Mouse (Mus musculus): ENCODE measurements around the gene Scn8a. TPM values are rescaled to one million over a fixed set of nuclear protein-coding genes. Genes with fewer than 3 reads are reported as not detected.

The Scn8a gene
- polyA plus RNA-seq, 2 experiments, result 4.7 to 8.4 TPM

- Histone ChIP-seq H3K9ac (ENCODE audit: low read depth, low read length, severe bottlenecking) (no peak overlapping the region), H3K9me3 (ENCODE audit: control insufficient read depth, low read length) (no peaks in the 10 kb centered on the region), H3K36me3 (ENCODE audit: control insufficient read depth, insufficient read depth, low read length) (no peaks in the 10 kb centered on the region), H3K27ac (replicated peaks; ENCODE audit: low read depth, low read length) (no peak overlapping the region), H3K4me2 (replicated peaks; ENCODE audit: low read depth, low read length, severe bottlenecking) (no peak overlapping the region), H3K27me3 (ENCODE audit: control insufficient read depth, insufficient read depth, low read length) (no peaks in the 10 kb centered on the region), H3K4me3 (replicated peaks; ENCODE audit: low read length) (no peak overlapping the region), H3K4me1 (ENCODE audit: control insufficient read depth, insufficient read depth, low read length) (no peaks in the 10 kb centered on the region)
- no peak for TF ChIP-seq POLR2A (IDR thresholded peaks at IDR 0.05; ENCODE audit: borderline replicate concordance, extremely low read depth, insufficient read depth, insufficient read length)
- no peak for ATAC-seq (ENCODE audit: low FRiP score, low read depth)
- no peak for DNase-seq (ENCODE audit: low spot score)
- 82% methylated on average over 2 of the region's 2 CpGs for WGBS
Observed at GRCm38 (mm10) chr15:100952292-100952691, 82.6 kb downstream of the Scn8a start.

- no peak overlapping the region for H3K27ac ChIP-seq (replicated peaks; ENCODE audit: low read depth, low read length)
- no peak overlapping the region for H3K9ac ChIP-seq (ENCODE audit: low read depth, low read length, severe bottlenecking)
- no peaks in the 10 kb centered on the region for H3K27me3 ChIP-seq (ENCODE audit: control insufficient read depth, insufficient read depth, low read length)
- H3K9me3 ChIP-seq (ENCODE audit: control insufficient read depth, low read length), result no peaks in the 10 kb centered on the region
- ATAC-seq (ENCODE audit: low FRiP score, low read depth) (no peak), DNase-seq (ENCODE audit: low spot score) (no peak)
- H3K4me3 ChIP-seq (replicated peaks; ENCODE audit: low read length), result no peak overlapping the region
- H3K36me3 ChIP-seq (ENCODE audit: control insufficient read depth, insufficient read depth, low read length), result no peaks in the 10 kb centered on the region
- no peaks in the 10 kb centered on the region for H3K4me1 ChIP-seq (ENCODE audit: control insufficient read depth, insufficient read depth, low read length)
- no peak for TF ChIP-seq POLR2A (IDR thresholded peaks at IDR 0.05; ENCODE audit: borderline replicate concordance, extremely low read depth, insufficient read depth, insufficient read length)
- 47% methylated on average over 8 of the region's 8 CpGs for WGBS
- no peak overlapping the region for H3K4me2 ChIP-seq (replicated peaks; ENCODE audit: low read depth, low read length, severe bottlenecking)
Observed at GRCm38 (mm10) chr15:100952854-100953253, 83.2 kb downstream of the Scn8a start.

- Histone ChIP-seq H3K9ac (ENCODE audit: low read depth, low read length, severe bottlenecking) (no peak overlapping the region), H3K4me2 (replicated peaks; ENCODE audit: low read depth, low read length, severe bottlenecking) (no peak overlapping the region), H3K4me1 (ENCODE audit: control insufficient read depth, insufficient read depth, low read length) (no peaks in the 10 kb centered on the region), H3K36me3 (ENCODE audit: control insufficient read depth, insufficient read depth, low read length) (no peaks in the 10 kb centered on the region), H3K4me3 (replicated peaks; ENCODE audit: low read length) (no peak overlapping the region), H3K9me3 (ENCODE audit: control insufficient read depth, low read length) (no peaks in the 10 kb centered on the region), H3K27me3 (ENCODE audit: control insufficient read depth, insufficient read depth, low read length) (no peaks in the 10 kb centered on the region), H3K27ac (replicated peaks; ENCODE audit: low read depth, low read length) (no peak overlapping the region)
- no peak for ATAC-seq (ENCODE audit: low FRiP score, low read depth)
- no peak for TF ChIP-seq POLR2A (IDR thresholded peaks at IDR 0.05; ENCODE audit: borderline replicate concordance, extremely low read depth, insufficient read depth, insufficient read length)
- DNase-seq (ENCODE audit: low spot score), result no peak
- WGBS, result 60% methylated on average over 7 of the region's 7 CpGs
Observed at GRCm38 (mm10) chr15:100953955-100954354, 84.3 kb downstream of the Scn8a start.

GRCm38 (mm10) chr15:100954751-100955150 is 85.1 kb downstream of the Scn8a start:
- ATAC-seq (ENCODE audit: low FRiP score, low read depth), result no peak
- no peaks in the 10 kb centered on the region for H3K4me1 ChIP-seq (ENCODE audit: control insufficient read depth, insufficient read depth, low read length)
- no peaks in the 10 kb centered on the region for H3K9me3 ChIP-seq (ENCODE audit: control insufficient read depth, low read length)
- no peak for DNase-seq (ENCODE audit: low spot score)
- H3K4me3 ChIP-seq (replicated peaks; ENCODE audit: low read length), result no peak overlapping the region
- no peak for TF ChIP-seq POLR2A (IDR thresholded peaks at IDR 0.05; ENCODE audit: borderline replicate concordance, extremely low read depth, insufficient read depth, insufficient read length)
- no peaks in the 10 kb centered on the region for H3K36me3 ChIP-seq (ENCODE audit: control insufficient read depth, insufficient read depth, low read length)
- no peaks in the 10 kb centered on the region for H3K27me3 ChIP-seq (ENCODE audit: control insufficient read depth, insufficient read depth, low read length)
- WGBS, result 79% methylated on average over 16 of the region's 16 CpGs
- H3K9ac ChIP-seq (ENCODE audit: low read depth, low read length, severe bottlenecking), result no peak overlapping the region
- no peak overlapping the region for H3K27ac ChIP-seq (replicated peaks; ENCODE audit: low read depth, low read length)
- no peak overlapping the region for H3K4me2 ChIP-seq (replicated peaks; ENCODE audit: low read depth, low read length, severe bottlenecking)

- DNase-seq (ENCODE audit: low spot score) (no peak), ATAC-seq (ENCODE audit: low FRiP score, low read depth) (no peak)
- Histone ChIP-seq H3K9me3 (ENCODE audit: control insufficient read depth, low read length) (no peaks in the 10 kb centered on the region), H3K4me3 (replicated peaks; ENCODE audit: low read length) (no peak overlapping the region), H3K27ac (replicated peaks; ENCODE audit: low read depth, low read length) (no peak overlapping the region), H3K4me1 (ENCODE audit: control insufficient read depth, insufficient read depth, low read length) (no peaks in the 10 kb centered on the region), H3K9ac (ENCODE audit: low read depth, low read length, severe bottlenecking) (no peak overlapping the region), H3K36me3 (ENCODE audit: control insufficient read depth, insufficient read depth, low read length) (no peaks in the 10 kb centered on the region), H3K4me2 (replicated peaks; ENCODE audit: low read depth, low read length, severe bottlenecking) (no peak overlapping the region), H3K27me3 (ENCODE audit: control insufficient read depth, insufficient read depth, low read length) (no peaks in the 10 kb centered on the region)
- WGBS, result 64% methylated on average over 6 of the region's 6 CpGs
- no peak for TF ChIP-seq POLR2A (IDR thresholded peaks at IDR 0.05; ENCODE audit: borderline replicate concordance, extremely low read depth, insufficient read depth, insufficient read length)
Observed at GRCm38 (mm10) chr15:100960958-100961357, 91.3 kb downstream of the Scn8a start.

- ATAC-seq (ENCODE audit: low FRiP score, low read depth) (no peak), DNase-seq (ENCODE audit: low spot score) (no peak)
- no peak overlapping the region for H3K4me2 ChIP-seq (replicated peaks; ENCODE audit: low read depth, low read length, severe bottlenecking)
- no peak overlapping the region for H3K9ac ChIP-seq (ENCODE audit: low read depth, low read length, severe bottlenecking)
- WGBS, result 62% methylated on average over 4 of the region's 4 CpGs
- no peaks in the 10 kb centered on the region for H3K4me1 ChIP-seq (ENCODE audit: control insufficient read depth, insufficient read depth, low read length)
- no peaks in the 10 kb centered on the region for H3K9me3 ChIP-seq (ENCODE audit: control insufficient read depth, low read length)
- no peak overlapping the region for H3K4me3 ChIP-seq (replicated peaks; ENCODE audit: low read length)
- H3K27me3 ChIP-seq (ENCODE audit: control insufficient read depth, insufficient read depth, low read length), result no peaks in the 10 kb centered on the region
- no peaks in the 10 kb centered on the region for H3K36me3 ChIP-seq (ENCODE audit: control insufficient read depth, insufficient read depth, low read length)
- no peak for TF ChIP-seq POLR2A (IDR thresholded peaks at IDR 0.05; ENCODE audit: borderline replicate concordance, extremely low read depth, insufficient read depth, insufficient read length)
- no peak overlapping the region for H3K27ac ChIP-seq (replicated peaks; ENCODE audit: low read depth, low read length)
Observed at GRCm38 (mm10) chr15:100961561-100961960, 91.9 kb downstream of the Scn8a start.

All from limb, embryonic 14.5 days (tissue).